Comparison of ENCODE assay signal across 7 mouse cellular contexts in genomic region chr4:63493351-63494121, GRCm38 (mm10). TPM values are rescaled to one million over a fixed set of nuclear protein-coding genes. Genes with fewer than 3 reads are reported as not detected.
DNase-seq lines count a peak whose midpoint lies in the region; ATAC-seq and TF ChIP-seq lines count a peak whose summit lies in the region.

No protein-coding gene starts in this region.

- no peaks in the 10 kb centered on the region for H3K9me3 ChIP-seq in hindbrain, embryonic 11.5 days (ENCODE audit: control insufficient read depth, low read length)
- no peaks in the 10 kb centered on the region for H3K9me3 ChIP-seq in midbrain, postnatal 0 days (ENCODE audit: low read length)

- 0 out of 2 replicates have a peak, but pooled peaks cover 3% of the 10 kb centered on the region for H3K27me3 ChIP-seq in hindbrain, embryonic 11.5 days (ENCODE audit: control insufficient read depth, insufficient read depth, low read length)
- no peaks in the 10 kb centered on the region for H3K27me3 ChIP-seq in midbrain, postnatal 0 days (ENCODE audit: insufficient read depth, low read length)

- peak overlapping the region; percentile 90 for H3K4me2 ChIP-seq in hindbrain, embryonic 11.5 days (replicated peaks; ENCODE audit: low read depth, low read length)
- peak overlapping the region; percentile 90 for H3K4me2 ChIP-seq in midbrain, postnatal 0 days (ENCODE audit: low read depth, low read length, poor library complexity, severe bottlenecking)

- 42% methylated on average over 9 of the region's 9 CpGs for WGBS in hindbrain, embryonic 11.5 days
- 39% methylated on average over 9 of the region's 9 CpGs for WGBS in midbrain, postnatal 0 days

- H3K9ac ChIP-seq in hindbrain, embryonic 11.5 days (ENCODE audit: low read depth, low read length), result no peak overlapping the region
- H3K9ac ChIP-seq in midbrain, postnatal 0 days (replicated peaks; ENCODE audit: low read length, poor library complexity, severe bottlenecking), result 0 out of 2 replicates have a peak overlapping the region, but pooled peaks have one; percentile 52

- no peak for ATAC-seq in hindbrain, embryonic 11.5 days (ENCODE audit: low FRiP score)
- no peak for ATAC-seq in midbrain, postnatal 0 days (ENCODE audit: low FRiP score)

- H3K4me1 ChIP-seq in hindbrain, embryonic 11.5 days (replicated peaks; ENCODE audit: control insufficient read depth, insufficient read depth, low read length), result peaks cover 2% of the 10 kb centered on the region; the same call in 1 of the 2 replicates
- H3K4me1 ChIP-seq in midbrain, postnatal 0 days (ENCODE audit: insufficient read depth, low read length), result 0 out of 2 replicates have a peak, but pooled peaks cover 4% of the 10 kb centered on the region

- H3K27ac ChIP-seq in left cerebral cortex, adult 2 months, result no peak overlapping the region
- H3K27ac ChIP-seq in hindbrain, embryonic 11.5 days (ENCODE audit: low read depth, low read length), result no peak overlapping the region
- no peak overlapping the region for H3K27ac ChIP-seq in midbrain, postnatal 0 days (ENCODE audit: low read depth, low read length)

- peak overlapping the region; percentile 20 for H3K4me3 ChIP-seq in left cerebral cortex, adult 2 months
- H3K4me3 ChIP-seq in hindbrain, embryonic 11.5 days (ENCODE audit: low read depth, low read length), result no peak overlapping the region
- H3K4me3 ChIP-seq in midbrain, postnatal 0 days (ENCODE audit: low read depth, low read length), result peak overlapping the region; percentile 51; the same call in 1 of the 2 replicates

- no peak for TF ChIP-seq CTCF in left cerebral cortex, adult 2 months (IDR thresholded peaks at IDR 0.05)
- no peak for TF ChIP-seq CTCF in midbrain, postnatal 0 days (IDR thresholded peaks at IDR 0.05)

- H3K36me3 ChIP-seq in hindbrain, embryonic 11.5 days (ENCODE audit: control insufficient read depth, insufficient read depth, low read length), result no peaks in the 10 kb centered on the region
- no peaks in the 10 kb centered on the region for H3K36me3 ChIP-seq in midbrain, postnatal 0 days (ENCODE audit: insufficient read depth, low read length)

- intact Hi-C loops in left cerebral cortex, adult 2 months (cut with DNase I), result loop anchor here (5.0 kb wide), 1 partner anchor 54 kb away; no protein-coding TSS in a partner anchor

- no peak for DNase-seq in left cerebral cortex, adult 2 months (ENCODE audit: extremely low spot score in 1 of 2, low spot score in 2 of 2)
- no peak for DNase-seq in left cerebral cortex, adult 11 months (ENCODE audit: low spot score)
- peak; percentile 43 for DNase-seq in embryo, embryonic 10.5 days (ENCODE audit: low spot score)
- peak; percentile 38 for DNase-seq in hindbrain, embryonic 11.5 days (ENCODE audit: low spot score)
- DNase-seq in midbrain, postnatal 0 days (ENCODE audit: low spot score), result peak; percentile 55
- DNase-seq in MN1 (ENCODE audit: low spot score), result no peak
- DNase-seq in layer of hippocampus, adult 9-10 months (ENCODE audit: low spot score), result no peak

RNA-seq across cellular contexts. Expression of gene Whrn, which starts 2.3 kb away (rescaled TPM):
- total RNA-seq in left cerebral cortex, adult 2 months (2021), result 10 to 100 TPM; 45.1 to 53.7 TPM
- 5.9 and 6.6 TPM in 2 replicates for polyA plus RNA-seq in hindbrain, embryonic 11.5 days (2014; fragmentation: Nextera tagmentation; extraction: Ambion mirVana)
- total RNA-seq in midbrain, postnatal 0 days (2014; rRNA removed), result 14.5 and 20.1 TPM in 2 replicates
- polyA plus RNA-seq in midbrain, postnatal 0 days (2015; fragmentation: Nextera tagmentation; extraction: Ambion mirVana), result 2.4 and 3.5 TPM in 2 replicates

RNA-seq across cellular contexts. Expression of gene Atp6v1g1, which starts 51.0 kb away (rescaled TPM):
- total RNA-seq in left cerebral cortex, adult 2 months (2021), result 100 to 1,000 TPM; 142 to 143 TPM
- polyA plus RNA-seq in hindbrain, embryonic 11.5 days (2014; fragmentation: Nextera tagmentation; extraction: Ambion mirVana), result 424 and 428 TPM in 2 replicates
- 142 and 202 TPM in 2 replicates for total RNA-seq in midbrain, postnatal 0 days (2014; rRNA removed)
- 356 and 357 TPM in 2 replicates for polyA plus RNA-seq in midbrain, postnatal 0 days (2015; fragmentation: Nextera tagmentation; extraction: Ambion mirVana)

Comparison
In these comparisons a context has a peak if more than half of its experiments do, and no peak if none do; other contexts are left out.
1. DNase-seq: peak in embryo, embryonic 10.5 days (single experiment), hindbrain, embryonic 11.5 days (single experiment) and midbrain, postnatal 0 days (single experiment); none in left cerebral cortex, adult 2 months (0 of 2), left cerebral cortex, adult 11 months (single experiment), MN1 (single experiment) and layer of hippocampus, adult 9-10 months (single experiment).